Mouse (Mus musculus) c-Kit-positive CD71-positive TER-119-positive erythroid progenitor cells, embryonic 14.5 days (primary cell): ENCODE data around the gene Fam13c.

Source experiments
- DNase-seq: peaks from one replicate; pipeline ENCODE4 v3.0.0-alpha.2; 2013; ENCODE audit warnings: low spot score

Gene Fam13c

GRCm38 (mm10) chr10:70458574-70459263, 18.4 kb downstream of the Fam13c start:
- DNase-seq, result no peak

DNA sequence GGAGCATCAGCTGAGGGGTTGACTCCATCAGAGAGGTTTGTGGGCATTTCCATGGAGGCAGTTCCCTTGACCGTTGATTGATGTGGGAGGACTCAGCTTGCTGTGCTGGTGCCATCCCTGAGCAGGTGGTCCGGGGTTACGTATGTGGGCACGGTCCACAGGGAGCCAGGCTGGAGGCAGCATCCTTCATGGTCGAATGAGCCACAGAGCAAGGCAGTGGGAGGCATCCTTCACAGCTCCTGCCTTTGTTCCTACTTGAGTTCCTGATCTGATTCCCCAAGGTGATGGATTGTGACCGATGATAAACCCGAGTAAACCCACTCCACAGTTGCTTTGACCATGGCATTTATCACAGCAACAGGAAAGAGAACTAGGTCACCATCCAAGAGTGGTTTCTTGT, 25.4 kb downstream of the Fam13c start:
- no peak for DNase-seq

GRCm38 (mm10) chr10:70470836-70471235, 30.6 kb downstream of the Fam13c start:
- no peak for DNase-seq

DNA sequence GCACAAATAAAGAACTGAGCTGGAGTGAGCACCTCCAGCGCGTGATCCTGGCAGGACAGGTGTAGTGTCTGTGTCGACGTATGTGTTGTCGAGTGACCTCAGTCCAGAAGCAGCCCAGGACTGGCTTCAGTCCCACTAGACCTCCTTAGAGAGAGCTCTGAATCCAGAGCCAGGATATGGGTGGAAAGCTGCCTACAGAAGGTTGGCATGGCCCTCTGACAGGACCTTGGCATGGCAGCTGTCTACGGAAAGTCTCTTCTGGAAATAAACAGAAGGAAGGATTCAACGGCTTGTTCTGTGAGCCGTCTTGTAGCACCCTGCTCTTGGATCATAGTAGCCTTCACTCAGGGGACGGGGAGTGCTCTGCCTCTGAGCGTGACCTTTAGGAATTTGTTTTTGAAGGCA, 37.5 kb downstream of the Fam13c start:
- DNase-seq, result no peak

GRCm38 (mm10) chr10:70483736-70484135, 43.5 kb downstream of the Fam13c start:
- no peak for DNase-seq

- no peak for DNase-seq
These were observed 44.4 kb downstream of the Fam13c start for GRCm38 (mm10) chr10:70484568-70485286.

DNA sequence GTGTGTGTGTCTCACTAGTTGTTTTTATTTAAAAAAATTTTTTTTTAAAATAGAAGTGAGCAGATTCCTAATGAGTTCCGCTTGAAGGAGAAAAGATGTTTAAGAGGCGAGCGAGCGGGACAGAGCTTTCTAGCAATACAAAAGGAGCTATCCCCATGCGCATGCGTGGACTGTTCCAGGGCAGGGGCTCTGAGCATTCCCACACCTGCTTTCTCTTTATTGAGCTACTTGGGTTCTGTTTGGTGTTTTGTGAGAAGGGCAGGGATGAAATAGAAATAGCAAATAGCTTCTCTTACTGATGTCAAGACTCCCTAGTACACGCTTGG, 45.0 kb downstream of the Fam13c start:
- DNase-seq, result no peak

DNA sequence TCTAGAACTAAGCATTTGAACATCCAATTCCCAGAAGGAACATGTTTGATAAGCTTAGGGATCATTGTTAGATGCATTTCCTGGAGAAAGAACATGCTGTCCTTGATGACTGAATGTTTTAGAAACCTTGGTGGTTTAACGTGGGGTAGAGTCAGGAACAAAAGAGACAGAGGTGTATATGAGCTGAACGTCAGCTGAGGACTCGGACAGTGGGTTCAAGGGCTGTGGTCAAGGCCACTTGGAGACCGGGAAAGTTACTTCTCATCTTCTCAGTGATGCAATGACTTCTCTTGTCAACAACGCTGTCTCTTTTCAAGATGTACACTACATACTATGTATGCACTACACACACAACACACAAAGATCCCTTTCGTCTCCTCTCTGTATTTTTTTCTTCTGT, 46.4 kb downstream of the Fam13c start:
- no peak for DNase-seq

DNA sequence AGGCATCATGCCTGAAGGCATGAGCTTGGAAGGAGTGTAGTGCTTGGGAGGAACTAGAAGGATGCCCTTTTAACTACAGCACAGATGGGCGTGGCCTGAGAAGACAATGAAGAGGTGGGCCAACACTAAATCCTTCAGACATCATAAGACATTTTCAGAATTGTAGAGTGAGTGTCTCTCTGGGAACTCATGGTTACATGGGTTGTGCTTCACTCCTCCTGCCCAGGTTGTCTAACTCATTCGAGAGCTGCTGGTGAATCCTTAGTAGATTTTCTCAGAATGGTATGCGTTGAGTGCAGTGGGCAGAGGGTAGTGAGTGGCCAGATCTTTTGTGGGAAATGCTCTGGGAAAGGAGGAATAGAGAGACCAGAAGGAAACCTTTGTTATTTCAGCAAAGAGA, 53.6 kb downstream of the Fam13c start:
- no peak for DNase-seq

DNA sequence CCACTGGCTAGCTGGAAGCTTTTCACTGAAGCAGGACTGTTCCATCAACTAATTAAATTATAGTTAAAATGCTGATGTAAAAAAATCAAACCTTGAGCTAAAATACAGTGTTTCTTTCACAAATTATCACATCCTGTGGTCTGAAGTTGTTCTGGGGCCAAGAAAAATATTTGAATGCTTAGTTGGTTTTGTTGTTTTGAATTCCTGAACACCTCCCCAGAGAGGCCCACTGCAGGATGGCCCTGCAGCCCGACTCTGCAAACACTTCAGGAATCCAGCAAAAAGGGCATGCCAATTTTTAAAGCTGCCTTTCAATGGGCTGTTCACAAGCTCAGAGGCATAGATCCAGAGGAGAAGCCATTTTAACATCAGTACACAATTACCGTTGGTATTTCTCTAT, 54.2 kb downstream of the Fam13c start:
- DNase-seq, result no peak

GRCm38 (mm10) chr10:70495106-70496104, 55.1 kb downstream of the Fam13c start:
- no peak for DNase-seq

DNA sequence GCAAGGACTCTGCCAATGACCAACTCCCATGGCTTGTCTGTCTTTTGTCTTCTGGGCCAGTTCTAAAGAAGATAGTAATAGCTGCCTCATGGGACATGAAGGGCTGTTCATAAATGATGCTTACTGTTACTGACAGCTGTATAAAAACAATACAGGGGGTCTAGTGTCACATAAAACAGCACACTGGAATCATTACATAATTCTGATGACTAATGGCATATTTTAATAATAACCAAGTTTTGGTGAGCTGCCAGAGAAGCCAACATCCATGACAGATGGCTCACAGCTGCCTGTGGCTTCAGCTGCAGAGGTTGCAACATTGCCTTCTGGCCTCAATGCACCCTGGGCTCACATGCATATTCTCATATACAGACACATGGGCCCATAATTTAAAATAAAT, 56.7 kb downstream of the Fam13c start:
- no peak for DNase-seq

DNA sequence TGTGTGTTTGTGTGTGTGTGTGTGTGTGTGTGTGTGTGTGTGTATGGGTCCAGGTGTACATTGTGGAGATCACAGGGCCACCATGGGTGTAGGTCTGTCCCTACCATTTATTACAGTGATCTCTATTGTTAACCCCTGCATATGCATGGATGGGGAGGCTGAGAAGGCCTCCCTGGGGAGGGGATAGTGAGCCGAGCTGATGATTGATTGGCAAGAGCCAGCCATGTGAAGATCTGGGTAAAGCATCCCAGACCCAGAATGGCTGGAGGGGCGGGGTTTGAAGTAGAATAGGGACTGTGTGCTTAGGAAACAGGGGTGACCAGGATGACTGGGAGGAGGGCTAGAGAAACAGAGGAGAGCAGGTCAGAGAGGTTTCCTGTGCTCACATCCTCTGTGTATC, 58.0 kb downstream of the Fam13c start:
- DNase-seq, result no peak

DNA sequence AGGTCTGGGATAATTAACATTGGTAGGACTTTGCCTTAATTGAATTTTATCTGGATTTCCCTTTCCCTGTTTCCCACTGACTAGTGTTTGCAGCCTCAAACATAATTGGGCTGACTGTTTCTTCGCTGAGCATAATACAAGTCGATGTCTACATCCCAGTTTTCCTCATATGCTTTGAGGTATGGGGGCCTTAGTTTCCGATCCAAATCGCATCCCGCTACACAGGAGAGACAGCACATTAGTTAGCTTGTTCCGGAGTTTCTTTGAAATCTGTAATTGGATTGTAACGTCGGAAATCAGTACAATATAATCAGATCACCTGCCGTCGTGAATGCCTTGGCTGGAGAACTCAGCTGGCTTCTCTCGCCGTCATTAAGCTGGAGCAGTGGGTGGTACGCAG, 59.0 kb downstream of the Fam13c start:
- DNase-seq, result no peak

DNA sequence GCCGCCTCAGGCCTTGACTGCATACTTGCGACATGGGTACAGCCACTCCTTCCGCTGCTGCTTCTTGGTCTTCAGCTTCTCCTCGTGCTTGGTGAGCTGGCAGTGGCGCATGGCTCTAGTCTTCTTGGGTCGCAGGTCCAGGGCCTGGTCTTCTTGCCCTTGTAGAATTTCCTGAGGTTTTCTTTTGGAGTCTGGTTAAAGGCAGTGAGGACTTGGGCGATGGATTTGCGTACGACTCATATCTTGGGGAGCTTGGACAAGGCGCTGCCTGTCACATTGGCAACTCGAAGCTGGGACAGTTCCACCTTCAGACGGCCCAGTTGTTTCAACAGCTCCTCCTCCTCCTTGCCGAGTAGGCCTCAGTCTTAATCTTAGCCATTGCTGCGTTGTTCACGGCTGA, 64.6 kb downstream of the Fam13c start:
- no peak for DNase-seq

DNA sequence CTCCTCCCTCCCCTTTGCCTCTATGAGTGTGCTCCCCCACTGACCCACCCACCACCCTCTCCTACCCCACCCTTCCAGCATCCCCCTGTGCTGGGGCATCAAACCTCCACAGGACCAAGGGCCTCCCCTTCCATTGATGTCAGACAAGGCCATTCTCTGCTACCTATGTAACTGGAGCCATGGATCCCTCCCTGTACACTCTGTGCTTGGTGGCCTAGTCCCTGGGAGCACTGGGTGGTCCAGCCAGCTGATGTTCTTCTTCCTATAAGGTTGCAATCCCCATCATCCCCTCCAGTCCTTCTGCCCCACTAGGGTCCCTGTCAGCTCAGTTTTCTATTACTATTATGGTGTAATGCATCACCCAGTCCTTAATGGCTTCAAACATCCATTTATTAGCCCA, 65.1 kb downstream of the Fam13c start:
- no peak for DNase-seq

- DNase-seq, result no peak
These were observed 65.6 kb downstream of the Fam13c start for GRCm38 (mm10) chr10:70505842-70506241.

DNA sequence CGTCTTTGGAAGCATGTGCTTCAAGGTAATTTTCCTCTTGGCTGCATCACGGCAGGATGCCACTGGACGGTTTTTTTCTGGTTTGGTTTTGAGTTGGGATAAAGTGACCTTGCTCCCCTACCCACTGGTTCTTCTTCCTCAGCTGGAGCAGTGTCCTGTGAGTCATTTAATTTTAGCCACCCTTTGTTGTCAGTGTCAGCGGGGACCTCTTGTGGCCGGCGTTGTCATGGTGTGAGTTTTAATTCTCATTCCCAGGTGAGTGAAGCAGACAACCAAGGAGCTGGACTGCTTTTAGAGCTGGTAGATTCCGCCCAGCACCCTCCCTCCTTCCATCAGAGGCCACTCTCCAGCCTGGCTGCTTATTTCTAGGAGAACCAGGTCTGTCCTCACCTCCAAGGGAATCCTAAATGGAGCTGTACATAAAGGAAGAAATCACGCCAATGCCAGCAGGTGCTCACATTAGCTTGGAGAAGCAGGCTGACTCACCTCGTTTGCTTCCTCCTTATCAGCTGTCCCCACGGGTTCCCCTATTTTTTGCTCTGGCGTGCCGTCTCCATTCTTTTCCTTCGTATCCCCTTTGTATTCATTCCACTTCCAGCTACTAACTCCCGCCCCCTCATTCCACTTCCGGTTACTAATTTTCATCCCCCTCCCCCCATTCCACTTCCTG, 66.4 kb downstream of the Fam13c start:
- no peak for DNase-seq

- no peak for DNase-seq
These were observed 67.6 kb downstream of the Fam13c start for GRCm38 (mm10) chr10:70507880-70508279.

DNA sequence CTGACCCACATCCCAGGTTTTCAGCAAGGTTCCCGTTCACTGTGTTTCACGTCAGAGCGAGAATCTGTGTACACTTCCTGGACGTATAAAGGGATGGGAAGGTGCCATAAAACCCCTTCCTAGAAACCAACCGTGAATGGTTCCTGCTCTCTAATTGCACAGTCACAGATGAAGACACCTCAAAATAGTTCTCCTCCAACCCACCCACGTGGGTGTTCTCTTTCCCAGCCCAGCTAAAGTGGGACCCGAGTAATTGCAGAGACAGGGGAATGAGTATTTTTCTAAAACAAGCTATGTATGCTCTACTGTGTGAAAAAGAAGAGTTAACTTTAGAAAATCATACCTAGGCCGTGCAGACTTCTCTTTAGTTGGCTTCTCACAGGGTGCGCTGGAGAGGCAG, 74.6 kb downstream of the Fam13c start:
- DNase-seq, result no peak

DNA sequence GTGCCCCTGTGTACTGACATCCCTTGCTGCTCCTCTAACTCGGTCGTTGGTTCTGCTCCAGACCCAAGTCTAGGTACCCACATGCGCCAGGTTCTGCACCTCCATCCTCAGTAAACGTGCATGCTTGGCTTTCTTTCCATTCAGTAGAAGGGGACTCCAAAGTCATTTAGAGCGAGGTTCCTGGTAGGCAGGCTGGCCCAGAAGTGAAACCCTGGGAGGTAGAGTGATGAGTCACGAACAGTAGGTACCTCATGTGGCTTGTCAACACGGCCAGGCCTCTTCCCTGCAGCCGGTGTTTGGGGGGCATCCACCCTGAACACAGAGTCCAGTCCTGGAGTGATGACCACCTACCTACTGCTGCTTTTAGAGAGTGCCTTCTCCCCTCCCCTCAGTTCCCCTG, 76.4 kb downstream of the Fam13c start:
- no peak for DNase-seq

GRCm38 (mm10) chr10:70519640-70520099, 79.4 kb downstream of the Fam13c start:
- no peak for DNase-seq
